Mouse (Mus musculus) B cell, adult 2 months (primary cell): ENCODE results near the gene Gskip.

Source experiments
- DNase-seq, 2 experiments: peaks; one replicate each; pipeline ENCODE4 v3.0.0; 2022

Gskip gene

DNA sequence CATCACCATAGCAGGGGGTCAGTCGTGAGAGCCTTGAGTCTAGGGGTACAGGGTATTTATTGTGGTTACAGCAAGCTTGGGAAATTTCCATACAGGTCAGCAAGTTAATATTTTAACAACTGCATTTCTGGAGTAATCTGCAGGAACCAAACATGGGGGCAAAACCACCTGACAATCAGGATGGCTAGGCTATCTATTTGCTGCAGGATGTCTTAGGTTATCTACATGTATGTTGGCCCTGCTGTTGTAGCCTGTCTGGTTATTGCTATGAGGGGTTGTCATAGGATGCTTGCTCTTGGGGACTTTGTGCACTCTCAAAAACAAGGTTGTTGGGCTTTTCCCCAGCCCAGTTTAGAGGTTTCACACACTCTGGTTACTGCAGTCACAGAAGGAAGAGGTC lies 40.0 kb downstream of the Gskip start:
- DNase-seq = no peak

DNA sequence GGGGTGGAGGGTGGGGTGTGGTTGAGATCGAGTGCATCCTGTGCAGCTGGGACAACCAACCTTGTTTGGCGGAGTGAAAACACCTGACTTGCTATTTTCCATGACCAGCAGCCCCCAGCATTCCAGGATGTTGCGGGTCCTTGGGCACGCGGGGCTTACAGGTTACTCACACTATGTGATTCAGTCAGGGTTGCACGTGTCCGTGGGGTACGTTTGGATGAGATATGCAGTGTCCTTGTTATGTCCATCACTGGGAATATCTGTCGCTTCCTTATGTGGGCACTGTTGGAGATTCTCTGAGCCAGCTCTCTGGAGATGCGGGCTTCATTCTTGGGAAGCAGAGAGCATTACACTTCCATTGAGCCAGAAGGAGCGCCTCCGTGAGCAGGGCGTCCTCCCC lies 41.1 kb downstream of the Gskip start:
- DNase-seq = no peak

DNA sequence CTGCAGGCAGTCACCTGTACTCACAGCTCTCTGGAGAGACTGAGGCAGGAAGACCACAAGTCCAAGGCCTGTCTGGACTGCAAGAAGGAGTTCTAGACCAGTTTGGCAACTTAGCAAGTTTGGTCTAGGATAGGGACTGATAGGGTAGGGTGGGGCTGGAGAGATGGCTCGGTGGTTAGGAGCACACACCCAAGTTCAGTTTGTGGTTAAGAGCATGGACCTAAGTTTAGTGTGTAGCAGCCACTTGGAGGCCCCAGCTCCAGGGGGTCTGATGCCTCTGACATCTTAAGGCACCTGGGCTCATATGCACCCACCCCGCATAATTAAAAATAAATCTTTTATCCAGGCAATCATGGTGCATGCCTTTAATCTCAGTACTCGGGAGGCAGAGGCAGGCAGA lies 42.6 kb downstream of the Gskip start:
- no peak for DNase-seq

DNA sequence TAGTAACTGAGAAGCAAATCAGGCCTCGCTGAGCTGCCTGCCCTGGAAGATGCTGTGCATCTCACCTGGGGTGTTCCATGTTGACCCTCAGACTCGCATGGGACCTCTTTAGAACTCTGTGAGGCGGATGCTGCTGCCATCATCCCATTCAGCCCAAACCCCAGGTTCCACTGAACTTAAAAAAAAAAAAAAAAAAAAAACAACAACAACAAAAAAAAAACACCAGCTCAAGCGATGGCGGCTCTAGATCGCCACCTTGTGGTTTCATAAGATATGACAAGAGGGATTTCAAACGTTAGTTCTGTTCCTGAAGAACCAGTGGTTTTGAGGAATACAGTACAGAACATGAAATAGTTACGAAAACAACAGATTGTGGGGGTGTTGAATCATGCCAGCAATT lies 43.3 kb downstream of the Gskip start:
- peak; percentile 41 to 44 for DNase-seq

DNA sequence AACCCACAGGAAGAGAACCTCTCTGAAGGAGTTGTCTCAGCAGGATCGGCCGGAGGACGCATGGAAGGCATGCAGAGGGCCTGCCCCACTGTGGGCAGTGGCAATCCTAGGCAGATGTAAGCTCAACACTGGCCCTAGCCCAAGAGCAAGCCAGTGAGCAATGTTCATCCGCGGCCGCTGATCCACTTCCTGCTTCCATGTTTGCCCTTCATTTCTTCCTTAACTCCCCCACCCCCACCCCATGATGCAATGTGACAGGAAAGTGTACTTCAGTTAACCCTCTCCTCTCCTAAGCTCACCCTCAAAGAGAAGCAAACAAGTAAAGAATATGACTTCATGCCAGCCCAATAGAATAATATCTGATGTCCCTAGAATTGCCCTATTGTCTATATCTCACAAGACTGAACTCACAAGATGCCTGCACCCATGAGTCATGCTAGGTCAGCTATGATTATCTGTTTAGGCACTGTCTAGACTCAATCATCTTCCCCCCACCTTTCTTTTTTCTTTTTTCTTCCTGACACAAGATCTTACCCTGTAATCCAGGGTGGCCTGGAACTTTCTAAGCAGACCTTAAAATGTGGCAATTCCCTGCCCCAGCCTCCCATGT lies 46.3 kb downstream of the Gskip start:
- DNase-seq = no peak

DNA sequence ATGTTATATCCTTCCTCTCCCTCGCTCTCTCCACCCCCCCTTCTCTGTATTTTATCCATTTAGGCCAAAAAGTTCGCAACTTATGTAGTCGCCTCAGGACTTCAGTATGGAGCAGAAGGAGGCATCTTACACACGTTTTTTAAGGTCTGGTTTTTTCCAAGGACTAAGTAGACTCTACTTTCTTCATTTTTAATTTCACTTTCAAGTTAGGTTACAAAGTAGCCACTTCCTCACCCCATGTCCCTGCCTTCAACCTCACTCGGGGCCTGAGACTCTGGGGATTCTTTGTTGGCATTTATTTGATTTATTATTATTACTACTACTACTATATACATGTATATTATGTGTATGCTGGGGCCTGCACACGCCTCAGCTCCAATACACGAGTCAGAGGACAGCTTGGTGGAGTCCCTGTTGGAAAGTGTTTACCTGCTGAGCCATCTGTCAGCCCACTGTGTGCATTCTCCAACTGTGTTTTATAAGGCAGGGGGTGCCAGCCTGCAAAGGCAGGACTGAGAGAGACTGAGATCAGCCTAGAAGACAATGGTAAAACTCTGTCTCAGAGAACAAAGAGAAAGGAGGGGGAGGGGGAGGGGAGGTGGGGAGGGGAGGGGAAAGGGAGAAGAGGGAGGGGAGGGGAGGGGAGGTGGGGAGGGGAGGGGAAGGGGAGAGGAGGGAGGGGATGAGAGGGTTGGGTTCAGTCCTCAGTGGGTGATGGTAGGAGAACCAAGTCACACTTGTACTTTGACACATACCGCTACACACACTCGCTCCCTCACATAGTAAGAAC lies 48.9 kb downstream of the Gskip start:
- DNase-seq = no peak

DNA sequence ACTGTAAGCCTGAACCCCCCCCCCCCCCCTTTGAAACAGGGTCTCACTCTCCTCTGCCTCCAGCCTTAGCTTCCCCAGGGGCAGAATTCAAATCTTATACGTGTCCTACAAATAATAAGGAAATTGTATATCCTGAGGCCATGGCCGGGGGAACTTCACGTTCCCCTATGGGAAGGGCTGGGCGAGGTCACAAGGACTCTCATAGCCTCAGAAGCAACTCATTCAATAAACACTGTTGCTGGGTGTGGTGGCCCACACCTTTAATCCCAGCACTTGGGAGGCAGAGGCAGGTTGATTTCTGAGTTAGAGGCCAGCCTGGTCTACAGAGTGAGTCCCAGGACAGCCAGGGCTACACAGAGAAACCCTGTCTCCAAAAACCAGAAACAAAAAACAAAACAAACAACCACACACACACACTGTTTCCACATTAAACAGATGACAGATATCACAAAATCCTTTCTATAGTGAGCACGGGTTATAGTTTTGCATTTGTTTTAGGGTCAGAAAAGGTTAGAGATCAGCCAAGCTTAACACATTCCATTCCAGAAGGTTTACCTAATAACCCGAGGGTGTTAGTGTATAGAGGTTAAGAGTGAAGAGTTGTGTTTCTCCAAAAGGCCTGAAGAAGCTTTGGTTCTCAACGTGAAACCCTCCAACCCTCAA lies 50.7 kb downstream of the Gskip start:
- no peak for DNase-seq

DNA sequence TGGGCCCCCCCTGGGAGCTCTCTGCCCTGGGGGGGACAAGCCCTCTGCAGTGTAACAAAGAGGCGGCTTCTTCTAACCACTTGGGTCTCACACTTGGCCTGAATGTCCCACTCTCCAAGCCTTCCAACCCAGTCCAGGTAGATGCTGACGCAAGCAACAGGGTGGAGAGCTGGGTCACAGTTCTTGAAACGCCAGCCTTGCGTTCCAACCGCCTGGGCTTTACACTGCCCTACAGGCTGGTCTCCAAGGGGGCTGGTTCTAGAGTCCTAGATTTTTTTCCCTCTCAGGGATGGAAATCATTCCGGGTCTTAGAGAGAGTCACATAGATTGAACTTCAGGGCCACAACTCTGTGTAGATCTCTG lies 51.2 kb downstream of the Gskip start:
- no peak for DNase-seq

DNA sequence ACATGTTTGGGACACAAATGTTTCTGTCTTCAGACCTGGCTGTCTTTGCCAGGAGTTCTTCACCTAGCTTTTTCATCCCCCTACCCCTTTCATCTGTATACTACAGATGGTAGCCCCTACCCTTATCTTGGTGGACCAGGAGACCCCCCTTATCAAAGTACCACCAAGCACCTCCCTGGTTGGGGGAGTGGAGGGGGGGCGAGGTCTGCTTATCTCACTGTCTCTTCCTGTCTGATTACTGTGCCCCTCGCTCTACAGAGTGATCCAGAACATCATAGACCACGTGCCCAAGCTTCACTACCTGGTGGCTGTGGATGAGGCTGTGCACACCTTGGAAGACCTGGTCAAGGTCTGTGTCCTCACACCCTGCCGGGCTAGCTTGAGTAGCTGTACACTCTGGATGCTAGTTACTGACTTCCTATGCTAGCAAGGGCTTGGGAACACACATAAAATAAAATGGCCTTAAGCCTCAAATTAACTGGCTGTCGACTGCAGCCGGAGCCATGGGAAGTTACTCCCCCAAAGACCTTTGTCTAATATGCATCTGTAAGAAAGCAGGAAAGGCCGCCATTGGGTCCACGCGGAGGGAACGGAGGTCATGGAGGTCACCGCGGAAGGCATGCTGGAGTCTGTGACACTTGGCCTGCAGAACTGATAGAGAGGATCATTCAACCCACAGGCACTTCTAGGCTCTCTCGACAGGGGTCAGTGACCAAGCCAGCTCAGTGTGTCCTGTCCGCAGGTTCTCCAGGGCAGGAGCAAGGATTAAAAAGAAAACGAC lies 53.9 kb downstream of the Gskip start:
- no peak for DNase-seq

DNA sequence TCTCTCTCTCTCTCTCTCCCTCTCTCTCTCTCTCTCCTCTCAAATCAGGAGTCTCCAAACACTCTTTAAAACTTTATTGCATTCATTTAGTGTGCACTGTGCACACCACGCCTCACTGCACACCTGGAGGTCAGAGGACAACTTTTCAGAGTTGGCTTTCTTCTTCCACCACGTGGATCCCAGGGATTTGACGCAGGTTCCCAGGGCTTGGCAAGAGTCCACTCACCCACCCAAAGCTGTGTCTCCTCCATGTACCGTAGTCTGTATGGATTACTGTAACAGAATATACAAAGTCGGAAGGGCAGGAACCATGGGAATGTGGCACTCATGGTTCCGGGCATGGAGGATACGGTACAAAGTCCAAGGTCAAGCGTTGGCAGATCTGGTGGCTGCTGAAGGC lies 55.0 kb downstream of the Gskip start:
- DNase-seq = no peak

DNA sequence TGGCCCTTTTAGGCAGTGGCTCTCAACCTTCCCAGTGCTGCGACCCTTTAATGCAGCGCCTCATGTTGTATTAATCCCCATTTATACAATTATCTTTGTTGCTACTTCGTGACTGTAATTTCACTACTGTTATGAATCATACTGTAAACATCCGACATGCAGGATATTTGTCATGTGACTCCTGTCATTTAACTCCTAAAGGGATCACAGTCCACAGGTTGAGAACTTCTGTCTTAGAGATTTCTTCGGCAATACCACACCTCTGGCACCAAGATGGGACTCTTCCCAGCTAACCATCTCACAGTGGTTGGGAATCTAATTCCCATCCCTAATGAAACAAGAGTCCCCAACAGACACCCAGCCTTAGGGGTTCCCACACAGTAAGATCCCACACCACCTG lies 63.5 kb downstream of the Gskip start:
- no peak for DNase-seq
